Mouse (Mus musculus) ES-Bruce4 (cell line): ENCODE measurements at regions not wholly inside any gene's neighbourhood (a gene's known extent, or its start where the extent isn't known, plus 50 kb on each side); places are given as distances from the start of the nearest gene placed in this dataset.

Source experiments
- H3K27ac ChIP-seq: 2 replicates; pipeline ENCODE4 v1.5.1; 2012; ENCODE audit warnings: low read length, inconsistent platforms; ENCODE audit not compliant: insufficient read depth
- H3K27me3 ChIP-seq: 2 replicates; pipeline ENCODE4 v1.6.1; 2012; ENCODE audit warnings: mild to moderate bottlenecking, low read length, inconsistent platforms; ENCODE audit not compliant: control insufficient read depth, poor library complexity, insufficient read depth, severe bottlenecking
- H3K36me3 ChIP-seq: 2 replicates; pipeline ENCODE4 v1.6.1; 2012; ENCODE audit warnings: inconsistent platforms, mild to moderate bottlenecking, low read length, moderate library complexity; ENCODE audit not compliant: control insufficient read depth, poor library complexity, insufficient read depth, severe bottlenecking
- H3K4me1 ChIP-seq: one replicate; pipeline ENCODE4 v1.8.1; 2011; ENCODE audit warnings: low read length; ENCODE audit not compliant: control insufficient read depth, insufficient read depth
- H3K4me3 ChIP-seq: 2 replicates; pipeline ENCODE4 v1.5.1; 2011; ENCODE audit warnings: low read depth, mild to moderate bottlenecking, low read length
- H3K9ac ChIP-seq: 2 replicates; pipeline ENCODE4 v1.6.1; 2012; ENCODE audit warnings: low read depth, mild to moderate bottlenecking, inconsistent platforms; ENCODE audit not compliant: poor library complexity, severe bottlenecking
- H3K9me3 ChIP-seq: replicated peaks from 2 replicates; pipeline ENCODE4 v1.6.1; 2012; ENCODE audit warnings: mild to moderate bottlenecking, low read length, inconsistent platforms; ENCODE audit not compliant: control insufficient read depth, poor library complexity, insufficient read depth, severe bottlenecking
- CTCF ChIP-seq: IDR thresholded peaks from one replicate; pipeline ENCODE4 v1.8.1; 2011; ENCODE audit warnings: low read depth, low read length
- EP300 ChIP-seq: IDR thresholded peaks from 2 replicates; pipeline ENCODE4 v1.6.1; 2011; ENCODE audit warnings: low read depth, low read length; ENCODE audit not compliant: insufficient read depth
- POLR2A ChIP-seq: IDR thresholded peaks from one replicate; pipeline ENCODE4 v1.8.1; 2011; ENCODE audit warnings: low read length; ENCODE audit not compliant: insufficient read depth

DNA sequence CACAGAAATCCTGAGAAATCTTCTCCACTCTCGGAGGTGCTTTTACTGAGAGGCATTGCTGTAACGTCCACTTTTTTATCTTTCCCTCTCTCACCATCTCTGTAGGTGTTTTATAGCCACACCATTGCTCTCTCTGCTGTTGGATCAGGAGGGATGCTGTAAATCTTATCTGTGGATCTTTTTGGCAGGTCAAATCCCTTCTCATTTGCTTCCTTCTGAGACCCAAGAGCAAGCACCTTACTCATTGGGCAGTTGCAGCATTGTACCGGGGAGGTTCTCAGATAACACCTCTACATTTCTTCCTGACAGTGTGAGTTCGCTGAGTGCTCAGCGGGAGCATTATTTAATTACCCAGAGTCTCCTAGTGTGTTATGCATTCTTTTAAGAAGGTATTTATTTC, 75.5 kb upstream of the Acpp start:
- Histone ChIP-seq H3K4me1 (no peaks in the 10 kb centered on the region), H3K27me3 (no peaks in the 10 kb centered on the region), H3K36me3 (no peaks in the 10 kb centered on the region), H3K9ac (no peak overlapping the region), H3K4me3 (no peak overlapping the region), H3K9me3 (no peaks in the 10 kb centered on the region), H3K27ac (no peak overlapping the region)
- TF ChIP-seq EP300 (no peak), POLR2A (no peak), CTCF (no peak)

DNA sequence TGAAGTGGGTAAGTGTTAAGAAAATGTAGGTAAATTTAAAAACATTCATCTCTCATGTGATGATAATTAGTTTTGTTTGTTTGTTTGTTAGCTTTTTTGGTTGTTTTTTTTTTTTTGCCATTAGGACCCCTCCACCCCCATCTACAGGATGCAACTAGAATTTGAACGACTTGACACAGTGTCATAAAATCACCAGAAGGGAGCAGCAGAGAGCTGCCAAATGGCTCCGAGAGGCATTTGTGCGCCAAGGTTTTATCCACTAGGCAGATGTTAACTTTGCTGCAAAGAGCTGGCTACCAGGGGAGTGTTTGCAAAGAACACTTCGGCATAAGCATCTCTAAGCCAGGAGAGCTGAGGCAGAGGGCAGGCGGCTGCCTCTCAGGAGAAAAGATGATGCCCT, 72.7 kb upstream of the Acpp start:
- no peaks in the 10 kb centered on the region for H3K27me3 ChIP-seq
- H3K9ac ChIP-seq, result no peak overlapping the region
- no peaks in the 10 kb centered on the region for H3K4me1 ChIP-seq
- peak overlapping the region; percentile 43; the same call in 1 of the 2 replicates for H3K4me3 ChIP-seq
- H3K27ac ChIP-seq, result no peak overlapping the region
- no peaks in the 10 kb centered on the region for H3K9me3 ChIP-seq
- TF ChIP-seq CTCF (peak; percentile 66), EP300 (no peak)
- H3K36me3 ChIP-seq, result no peaks in the 10 kb centered on the region

DNA sequence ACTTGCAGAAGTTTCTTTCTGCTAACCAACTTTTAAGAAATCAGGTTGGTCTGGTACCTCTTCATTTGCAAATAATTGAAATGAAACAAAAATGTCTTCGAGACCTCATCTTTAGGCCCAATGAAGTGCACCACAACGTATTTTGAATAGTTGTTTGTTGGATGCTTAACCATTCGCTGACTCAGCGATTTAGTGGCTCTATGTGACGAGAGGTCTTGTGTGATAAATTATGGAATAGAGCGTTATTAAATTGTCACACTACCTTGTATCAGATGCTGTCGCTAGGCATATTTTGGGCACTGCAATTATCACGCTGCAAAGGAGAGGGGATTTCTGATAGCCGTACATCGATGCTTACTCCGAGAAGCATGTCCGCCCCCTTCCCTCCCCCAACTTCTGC, 71.8 kb upstream of the Acpp start:
- H3K36me3 ChIP-seq, result no peaks in the 10 kb centered on the region

DNA sequence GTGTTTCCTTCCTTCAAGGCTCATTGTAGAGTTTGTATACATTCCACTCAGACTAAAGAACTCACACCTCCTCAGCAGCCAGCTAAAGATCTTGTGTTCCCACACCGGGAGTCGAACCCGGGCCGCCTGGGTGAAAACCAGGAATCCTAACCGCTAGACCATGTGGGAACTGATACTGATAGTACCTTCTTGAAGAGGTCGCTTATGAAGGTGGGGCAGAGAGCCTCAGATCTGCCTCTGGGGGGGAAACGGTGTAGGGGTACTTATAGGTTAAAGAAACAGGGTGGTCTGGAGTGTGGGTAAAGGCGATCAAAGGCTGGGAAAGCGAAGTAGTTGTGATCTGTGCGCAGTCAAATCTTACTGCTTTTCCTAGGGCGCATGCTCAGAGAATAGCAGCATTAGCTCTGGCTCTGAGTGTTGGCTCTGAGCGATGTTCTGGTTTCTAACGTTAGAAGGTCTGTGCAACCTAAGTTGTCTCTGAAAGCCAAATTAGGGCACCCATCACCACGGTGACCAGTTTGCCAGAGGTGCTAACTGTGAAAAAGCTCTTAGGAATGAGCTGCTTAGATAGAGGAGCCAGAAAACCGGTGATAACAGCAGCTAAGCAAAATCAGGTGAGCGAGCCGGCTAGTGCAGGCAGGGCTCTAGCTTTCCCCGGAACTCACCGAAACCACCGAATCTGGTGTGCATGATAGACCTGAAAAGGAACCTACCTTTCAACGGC, 71.2 kb upstream of the Acpp start:
- Histone ChIP-seq H3K4me3 (peak overlapping the region; percentile 43), H3K27me3 (no peaks in the 10 kb centered on the region), H3K4me1 (no peaks in the 10 kb centered on the region), H3K9ac (no peak overlapping the region), H3K9me3 (no peaks in the 10 kb centered on the region), H3K27ac (no peak overlapping the region), H3K36me3 (no peaks in the 10 kb centered on the region)
- TF ChIP-seq CTCF (no peak), POLR2A (no peak), EP300 (no peak)

More for the DNA sequence above, 71.8 kb upstream of the Acpp start:
- Histone ChIP-seq H3K4me1 (no peaks in the 10 kb centered on the region), H3K9me3 (no peaks in the 10 kb centered on the region), H3K27ac (no peak overlapping the region), H3K4me3 (peak overlapping the region; percentile 43; the same call in 1 of the 2 replicates), H3K27me3 (no peaks in the 10 kb centered on the region), H3K9ac (no peak overlapping the region)
- TF ChIP-seq EP300 (no peak), CTCF (no peak), POLR2A (no peak)

DNA sequence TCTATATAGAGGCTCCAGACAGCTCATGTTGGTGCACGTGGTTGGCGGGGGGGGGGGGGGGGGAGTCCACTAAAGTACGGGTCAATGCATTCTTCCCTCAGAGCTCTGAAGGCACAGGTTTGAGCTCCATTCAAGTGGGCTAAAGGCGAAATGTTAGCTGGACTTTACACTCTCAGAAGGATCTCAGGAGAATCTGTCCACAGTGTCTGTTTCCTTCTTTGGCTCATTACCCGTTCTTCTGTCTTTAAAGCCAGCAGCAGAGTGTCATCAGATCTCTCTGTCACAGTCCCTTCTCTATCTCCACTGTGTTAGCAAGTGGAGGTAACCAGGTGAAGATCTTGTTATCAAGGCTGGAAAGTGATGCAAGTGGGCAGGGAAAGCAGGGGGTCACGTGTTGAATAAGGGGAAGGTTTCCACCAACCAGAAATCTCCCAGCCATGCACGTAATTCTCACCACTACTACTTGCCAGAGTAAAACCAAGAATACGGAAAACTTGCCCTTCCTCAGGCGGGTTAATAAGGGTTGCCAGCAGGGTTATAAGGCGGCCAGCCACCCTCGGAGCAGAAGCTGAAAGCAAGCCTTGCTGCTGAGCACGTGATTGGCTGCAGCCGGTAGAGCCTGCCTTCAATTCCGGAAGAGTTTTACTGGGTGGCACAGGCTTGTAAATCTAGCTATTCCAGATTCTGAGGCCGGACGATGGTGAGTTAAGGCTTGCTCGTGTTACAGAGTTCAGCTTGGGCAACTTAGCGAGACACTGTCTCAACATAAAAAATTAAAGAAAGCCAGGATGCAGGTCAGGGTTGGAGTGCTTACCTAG, 70.2 kb upstream of the Acpp start:
- Histone ChIP-seq H3K9ac (no peak overlapping the region), H3K4me1 (no peaks in the 10 kb centered on the region), H3K4me3 (no peak overlapping the region), H3K36me3 (no peaks in the 10 kb centered on the region), H3K27me3 (no peaks in the 10 kb centered on the region), H3K27ac (no peak overlapping the region), H3K9me3 (no peaks in the 10 kb centered on the region)
- TF ChIP-seq EP300, result no peak
- no peak for TF ChIP-seq CTCF
- no peak for TF ChIP-seq POLR2A

DNA sequence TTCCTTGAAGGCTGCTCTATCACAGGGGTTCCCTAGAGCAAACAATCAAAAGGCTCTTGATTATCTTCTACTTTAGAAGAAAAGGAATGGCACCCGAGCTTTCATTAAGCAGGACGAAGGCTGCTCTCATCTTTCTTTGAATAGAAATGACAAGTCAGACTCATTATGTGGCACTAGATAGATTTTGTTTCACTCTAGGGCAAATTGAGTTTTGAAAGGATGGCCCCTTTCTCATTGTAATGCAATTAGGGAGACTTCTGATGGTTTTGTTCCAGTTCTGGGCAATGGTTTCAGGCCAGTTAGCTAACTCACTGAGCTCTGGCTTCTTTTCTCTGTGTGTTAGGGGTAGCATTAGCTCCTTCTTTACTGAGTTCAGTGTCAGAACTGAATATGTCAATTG, 69.5 kb upstream of the Acpp start:
- TF ChIP-seq POLR2A, result no peak
- TF ChIP-seq CTCF, result no peak
- TF ChIP-seq EP300, result no peak
- no peaks in the 10 kb centered on the region for H3K9me3 ChIP-seq
- no peak overlapping the region for H3K27ac ChIP-seq
- H3K4me1 ChIP-seq, result peaks cover 3% of the 10 kb centered on the region
- H3K9ac ChIP-seq, result no peak overlapping the region
- no peaks in the 10 kb centered on the region for H3K27me3 ChIP-seq
- no peaks in the 10 kb centered on the region for H3K36me3 ChIP-seq
- H3K4me3 ChIP-seq, result no peak overlapping the region
